Mouse (Mus musculus): ENCODE results near the gene Actn1. TPM values are rescaled to one million over a fixed set of nuclear protein-coding genes. Genes with fewer than 3 reads are reported as not detected.

The Actn1 gene
- polyA plus RNA-seq, 1 experiment from 2014 or later = 46.5 TPM

- H3K9ac ChIP-seq = no peak overlapping the region
- H3K27me3 ChIP-seq = no peaks in the 10 kb centered on the region
- no peaks in the 10 kb centered on the region for H3K9me3 ChIP-seq
- H3K4me1 ChIP-seq = peaks cover 6% of the 10 kb centered on the region; the same call in 1 of the 2 replicates
- H3K4me3 ChIP-seq = no peak overlapping the region
- H3K36me3 ChIP-seq = no peaks in the 10 kb centered on the region
- no peak overlapping the region for H3K4me2 ChIP-seq (replicated peaks)
- ATAC-seq (ENCODE audit: insufficient number of reproducible peaks, insufficient read depth, low FRiP score, low TSS enrichment) = 0 out of 2 replicates have a peak, but pooled peaks have one; percentile 42
- 36% methylated on average over 21 of the region's 21 CpGs for WGBS
- H3K27ac ChIP-seq = no peak overlapping the region
Observed at GRCm38 (mm10) chr12:80146227-80147223, 113.6 kb downstream of the Actn1 start.

GRCm38 (mm10) chr12:80145365-80145764 lies 114.8 kb downstream of the Actn1 start:
- Histone ChIP-seq H3K9me3 (no peaks in the 10 kb centered on the region), H3K9ac (no peak overlapping the region), H3K4me1 (peaks cover 3% of the 10 kb centered on the region; the same call in 1 of the 2 replicates), H3K27ac (no peak overlapping the region), H3K4me3 (no peak overlapping the region), H3K27me3 (no peaks in the 10 kb centered on the region), H3K36me3 (no peaks in the 10 kb centered on the region), H3K4me2 (replicated peaks) (no peak overlapping the region)
- ATAC-seq (ENCODE audit: insufficient number of reproducible peaks, insufficient read depth, low FRiP score, low TSS enrichment) = no peak
- 75% methylated on average over 8 of the region's 8 CpGs for WGBS

- no peak overlapping the region for H3K27ac ChIP-seq
- 77% methylated on average over 3 of the region's 3 CpGs for WGBS
- H3K9me3 ChIP-seq = no peaks in the 10 kb centered on the region
Observed at GRCm38 (mm10) chr12:80144846-80145245, 115.3 kb downstream of the Actn1 start.

GRCm38 (mm10) chr12:80141470-80141869 lies 118.7 kb downstream of the Actn1 start:
- Histone ChIP-seq H3K4me2 (replicated peaks) (no peak overlapping the region), H3K27ac (no peak overlapping the region), H3K36me3 (no peaks in the 10 kb centered on the region), H3K4me3 (no peak overlapping the region), H3K9ac (no peak overlapping the region), H3K4me1 (peaks cover 3% of the 10 kb centered on the region; the same call in 1 of the 2 replicates), H3K9me3 (no peaks in the 10 kb centered on the region), H3K27me3 (no peaks in the 10 kb centered on the region)
- ATAC-seq (ENCODE audit: insufficient number of reproducible peaks, insufficient read depth, low FRiP score, low TSS enrichment) = no peak
- WGBS = 20% methylated on average over 7 of the region's 7 CpGs

More at GRCm38 (mm10) chr12:80144846-80145245, 115.3 kb downstream of the Actn1 start:
- no peak overlapping the region for H3K9ac ChIP-seq
- no peaks in the 10 kb centered on the region for H3K36me3 ChIP-seq
- H3K27me3 ChIP-seq = no peaks in the 10 kb centered on the region
- H3K4me1 ChIP-seq = peaks cover 3% of the 10 kb centered on the region; the same call in 1 of the 2 replicates
- H3K4me3 ChIP-seq = no peak overlapping the region
- no peak overlapping the region for H3K4me2 ChIP-seq (replicated peaks)
- ATAC-seq (ENCODE audit: insufficient number of reproducible peaks, insufficient read depth, low FRiP score, low TSS enrichment) = no peak

- 77% methylated on average over 8 of the region's 8 CpGs for WGBS
- H3K4me3 ChIP-seq = no peak overlapping the region
- no peaks in the 10 kb centered on the region for H3K36me3 ChIP-seq
- H3K9ac ChIP-seq = no peak overlapping the region
- no peak overlapping the region for H3K27ac ChIP-seq
- no peaks in the 10 kb centered on the region for H3K27me3 ChIP-seq
- H3K4me2 ChIP-seq (replicated peaks) = no peak overlapping the region
- ATAC-seq (ENCODE audit: insufficient number of reproducible peaks, insufficient read depth, low FRiP score, low TSS enrichment) = no peak
- H3K9me3 ChIP-seq = no peaks in the 10 kb centered on the region
- H3K4me1 ChIP-seq = peaks cover under 1% of the 10 kb centered on the region; the same call in 1 of the 2 replicates
Observed at GRCm38 (mm10) chr12:80141011-80141410, 119.2 kb downstream of the Actn1 start.

- no peak overlapping the region for H3K27ac ChIP-seq
- no peak overlapping the region for H3K4me3 ChIP-seq
- H3K4me1 ChIP-seq = no peaks in the 10 kb centered on the region
- H3K4me2 ChIP-seq (replicated peaks) = no peak overlapping the region
- H3K27me3 ChIP-seq = no peaks in the 10 kb centered on the region
- 74% methylated on average over 1 of the region's 1 CpGs for WGBS
- no peak overlapping the region for H3K9ac ChIP-seq
- no peak for ATAC-seq (ENCODE audit: insufficient number of reproducible peaks, insufficient read depth, low FRiP score, low TSS enrichment)
- no peaks in the 10 kb centered on the region for H3K36me3 ChIP-seq
- no peaks in the 10 kb centered on the region for H3K9me3 ChIP-seq
Observed at GRCm38 (mm10) chr12:80137744-80138143, 122.4 kb downstream of the Actn1 start.

GRCm38 (mm10) chr12:80137246-80137645 lies 122.9 kb downstream of the Actn1 start:
- Histone ChIP-seq H3K4me1 (0 out of 2 replicates have a peak, but pooled peaks cover under 1% of the 10 kb centered on the region), H3K9ac (no peak overlapping the region), H3K4me2 (replicated peaks) (no peak overlapping the region), H3K36me3 (no peaks in the 10 kb centered on the region), H3K4me3 (no peak overlapping the region), H3K27ac (no peak overlapping the region), H3K27me3 (no peaks in the 10 kb centered on the region), H3K9me3 (no peaks in the 10 kb centered on the region)
- 80% methylated on average over 6 of the region's 6 CpGs for WGBS
- no peak for ATAC-seq (ENCODE audit: insufficient number of reproducible peaks, insufficient read depth, low FRiP score, low TSS enrichment)

- Histone ChIP-seq H3K27ac (no peak overlapping the region), H3K9me3 (no peaks in the 10 kb centered on the region), H3K27me3 (no peaks in the 10 kb centered on the region), H3K36me3 (no peaks in the 10 kb centered on the region), H3K4me1 (peaks cover 9% of the 10 kb centered on the region), H3K4me2 (replicated peaks) (no peak overlapping the region), H3K9ac (no peak overlapping the region), H3K4me3 (no peak overlapping the region)
- WGBS = 90% methylated on average over 12 of the region's 12 CpGs
- no peak for ATAC-seq (ENCODE audit: insufficient number of reproducible peaks, insufficient read depth, low FRiP score, low TSS enrichment)
Observed at GRCm38 (mm10) chr12:80136264-80136930, 123.8 kb downstream of the Actn1 start.

GRCm38 (mm10) chr12:80135173-80135572 lies 125.0 kb downstream of the Actn1 start:
- no peak for ATAC-seq (ENCODE audit: insufficient number of reproducible peaks, insufficient read depth, low FRiP score, low TSS enrichment)
- Histone ChIP-seq H3K27ac (no peak overlapping the region), H3K4me1 (peaks cover 21% of the 10 kb centered on the region), H3K4me3 (no peak overlapping the region), H3K9ac (no peak overlapping the region), H3K27me3 (no peaks in the 10 kb centered on the region), H3K36me3 (no peaks in the 10 kb centered on the region), H3K4me2 (replicated peaks) (no peak overlapping the region), H3K9me3 (no peaks in the 10 kb centered on the region)
- 83% methylated on average over 8 of the region's 8 CpGs for WGBS

GRCm38 (mm10) chr12:80133011-80133545 lies 127.1 kb downstream of the Actn1 start:
- peak; percentile 23; the same call in 1 of the 2 replicates for ATAC-seq (ENCODE audit: insufficient number of reproducible peaks, insufficient read depth, low FRiP score, low TSS enrichment)
- H3K4me2 ChIP-seq (replicated peaks) = peak overlapping the region; percentile 78
- no peak overlapping the region for H3K9ac ChIP-seq
- 36% methylated on average over 9 of the region's 9 CpGs for WGBS
- no peaks in the 10 kb centered on the region for H3K36me3 ChIP-seq
- peak overlapping the region; percentile 97; the same call in 1 of the 2 replicates for H3K27ac ChIP-seq
- peaks cover 34% of the 10 kb centered on the region for H3K4me1 ChIP-seq
- H3K9me3 ChIP-seq = no peaks in the 10 kb centered on the region
- no peak overlapping the region for H3K4me3 ChIP-seq
- no peaks in the 10 kb centered on the region for H3K27me3 ChIP-seq

- Histone ChIP-seq H3K9me3 (no peaks in the 10 kb centered on the region), H3K4me1 (peaks cover 34% of the 10 kb centered on the region)
- peak; percentile 83 for ATAC-seq (ENCODE audit: insufficient number of reproducible peaks, insufficient read depth, low FRiP score, low TSS enrichment)
Observed at GRCm38 (mm10) chr12:80132250-80133003, 127.7 kb downstream of the Actn1 start.

More at GRCm38 (mm10) chr12:80132250-80133003, 127.7 kb downstream of the Actn1 start:
- Histone ChIP-seq H3K27ac (peak overlapping the region; percentile 97), H3K27me3 (no peaks in the 10 kb centered on the region), H3K9ac (peak overlapping the region; percentile 84), H3K4me2 (replicated peaks) (peak overlapping the region; percentile 78), H3K36me3 (no peaks in the 10 kb centered on the region), H3K4me3 (peak overlapping the region; percentile 53)
- WGBS = 1% methylated on average over 66 of the region's 66 CpGs
